Mouse (Mus musculus) urinary bladder, adult 2 months (tissue): Measurements from ENCODE around the gene Hpd. TPM values are rescaled to one million over a fixed set of nuclear protein-coding genes. Genes with fewer than 3 reads are reported as not detected.
"Not testable (repeated sequence)": the region's sequence is repeated elsewhere in the genome, so short reads cannot be mapped to it uniquely, and the experiment has no call there.

ENCODE experiments used
- DNase-seq: peaks from one replicate; pipeline ENCODE4 v3.0.0; 2022; ENCODE audit warnings: low spot score
- polyA plus RNA-seq: library from polyadenylated mRNA; depleted of rRNA; stranded (reverse); fragments of >200 nt; gene quantifications from 2 replicates; pipeline ENCODE4 v1.2.3, GENCODE M21; 2012; rRNA removed

Hpd gene
- polyA plus RNA-seq: 0.27 and 0.45 TPM in 2 replicates

DNA sequence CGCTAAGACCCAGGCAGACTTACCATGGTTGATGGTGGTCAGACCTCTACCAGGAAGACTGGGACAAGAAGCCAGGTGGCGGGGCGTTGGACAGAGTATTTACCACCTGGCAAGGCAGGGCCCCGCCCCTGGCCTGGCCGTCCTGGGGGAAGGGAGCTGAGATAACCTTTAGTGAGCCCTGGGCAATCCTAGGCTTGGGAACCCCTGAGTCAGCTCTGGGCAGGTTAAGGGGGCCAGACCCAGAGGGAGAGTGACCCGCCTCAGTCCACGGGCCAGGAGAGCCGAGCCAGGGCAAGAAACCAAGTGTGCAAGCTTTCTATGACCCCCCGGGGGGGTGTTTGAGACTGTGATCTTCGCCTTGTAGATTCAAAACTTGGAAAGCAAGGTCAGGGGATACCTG, at the start of gene Hpd:
TSS of gene Hpd (minus strand) at position 77 of the 400 bp plus-strand sequence.
- DNase-seq: no peak

DNA sequence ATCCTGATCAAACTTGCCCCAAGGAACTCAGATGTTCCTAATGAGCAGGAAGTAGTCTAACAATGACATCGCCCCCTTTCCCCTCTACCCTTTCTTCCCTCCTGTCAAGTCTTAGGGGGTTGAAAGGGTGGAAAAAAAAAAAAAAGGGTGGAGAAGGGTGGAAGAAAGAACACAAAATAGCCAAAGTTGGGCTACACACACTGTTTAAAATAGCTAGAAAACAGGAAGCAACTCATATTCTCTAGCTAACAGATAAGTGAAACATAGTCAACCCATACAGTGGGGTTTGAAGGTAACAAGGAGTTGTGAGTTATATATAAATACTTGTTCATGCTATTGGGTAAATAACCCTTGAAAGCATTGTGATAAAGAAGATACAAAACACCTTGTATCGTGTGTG, 49.7 kb upstream of the Hpd start:
- no peak for DNase-seq

DNA sequence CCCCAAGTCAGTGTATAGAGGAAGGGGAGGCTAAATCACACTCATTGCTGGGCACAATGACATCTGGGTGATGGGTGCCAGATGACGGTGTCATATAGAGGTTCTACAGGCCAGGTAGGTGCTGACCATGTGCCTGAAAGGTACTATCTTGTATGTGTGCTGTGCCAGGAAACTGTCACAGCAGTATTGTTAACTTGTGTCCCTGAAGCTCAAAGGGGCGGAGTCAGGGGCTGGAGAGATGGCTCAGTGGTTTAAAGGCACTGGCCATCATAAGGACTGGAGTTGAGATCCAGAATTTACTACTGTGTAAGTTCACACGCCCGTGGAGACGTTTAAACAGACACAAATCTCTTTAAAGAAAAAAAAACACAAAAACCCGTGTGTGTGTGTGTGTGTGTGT, 46.8 kb upstream of the Hpd start:
- no peak for DNase-seq

DNA sequence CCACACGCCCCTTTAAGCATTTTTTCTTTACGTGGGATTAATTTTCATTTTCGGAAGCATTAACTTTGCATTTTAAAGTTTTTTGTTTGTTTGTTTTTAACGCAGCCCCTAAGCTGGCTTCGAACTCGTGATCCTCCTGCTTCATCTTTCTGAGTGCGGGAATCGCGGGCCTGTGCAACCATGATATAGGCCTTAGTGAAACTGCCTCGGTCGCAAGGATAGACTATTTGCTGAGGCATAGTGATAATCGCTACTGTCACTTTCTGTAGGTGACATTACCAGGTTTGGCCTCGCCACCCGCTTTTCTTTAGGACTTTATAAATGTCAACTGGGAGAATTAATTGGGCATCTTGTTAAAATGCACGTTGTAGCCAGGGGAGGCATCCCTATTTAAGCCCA, 46.0 kb upstream of the Hpd start:
- DNase-seq: no peak

DNA sequence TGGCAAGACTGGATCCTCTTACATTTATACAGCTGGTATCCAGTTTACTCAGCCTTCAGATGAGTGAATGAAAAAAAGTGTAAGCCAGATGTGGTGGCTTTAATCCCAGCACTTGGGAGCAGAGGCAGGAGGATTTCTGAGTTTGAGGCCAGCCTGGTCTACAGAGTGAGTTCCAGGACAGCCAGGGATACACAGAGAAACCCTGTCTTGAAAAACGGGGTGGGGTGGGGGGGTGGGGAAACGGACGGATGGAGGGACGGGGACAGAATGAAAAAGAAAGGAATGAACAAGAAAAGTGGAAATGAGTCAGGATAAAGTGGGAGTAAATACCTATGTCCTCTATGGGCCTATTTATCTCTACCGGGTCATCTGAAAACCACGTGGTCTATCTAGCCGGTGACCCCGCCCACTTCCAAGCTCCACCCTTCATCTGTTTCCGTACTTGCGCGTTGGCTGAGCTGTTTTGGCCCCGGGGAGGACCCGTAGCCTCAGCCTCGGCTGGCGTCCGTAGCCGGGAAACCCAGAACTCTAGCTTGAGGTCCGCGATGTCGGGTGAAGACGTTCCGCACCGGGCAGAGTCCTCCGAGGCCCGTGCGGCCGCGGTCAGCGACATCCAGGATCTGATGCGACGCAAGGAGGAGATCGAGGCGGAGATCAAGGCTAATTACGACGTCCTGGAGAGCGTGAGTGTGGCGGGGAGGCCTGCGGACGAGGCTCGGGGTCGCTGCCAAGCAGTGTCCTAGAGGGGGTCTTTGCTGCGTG, 45.4 kb upstream of the Hpd start:
- peak; percentile 90 for DNase-seq

DNA sequence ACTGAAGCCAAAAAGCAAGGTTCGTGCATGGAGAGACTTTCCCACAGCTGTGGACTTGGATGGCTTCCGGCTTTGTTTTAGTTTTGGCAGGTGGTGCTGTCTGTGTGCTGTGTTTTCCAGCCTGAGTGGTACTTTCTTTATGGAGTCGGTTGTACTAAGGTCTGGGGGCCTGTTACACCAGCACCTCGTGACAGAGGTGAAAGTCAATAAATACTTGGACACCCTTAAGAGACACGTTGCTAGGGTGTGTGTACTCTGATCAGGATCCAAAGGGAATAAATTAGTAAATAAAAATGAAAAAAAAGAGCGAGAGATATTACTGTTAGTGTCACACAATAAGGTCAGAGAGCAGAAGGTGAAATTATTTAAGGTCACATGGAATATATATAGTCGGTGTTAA, 44.3 kb upstream of the Hpd start:
- no peak for DNase-seq

DNA sequence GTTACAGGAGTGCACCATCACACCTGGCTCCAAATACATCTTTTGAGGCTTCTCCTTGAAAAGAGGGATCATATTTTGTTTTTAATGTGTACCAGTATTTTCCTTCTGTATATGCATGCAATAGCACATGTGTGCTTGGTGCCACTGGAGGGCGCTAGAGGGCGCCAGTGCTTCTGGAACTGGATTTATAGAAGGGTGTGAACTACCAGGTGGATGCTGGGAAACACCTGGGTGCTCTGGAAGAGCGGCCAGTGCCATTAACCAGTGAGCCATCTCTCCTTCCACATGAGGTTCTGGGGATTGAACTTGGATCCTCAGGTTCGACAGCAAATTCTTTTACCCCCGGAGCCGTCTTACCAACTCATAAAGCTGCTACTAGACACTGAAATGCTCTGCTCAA, 41.3 kb upstream of the Hpd start:
- not testable (repeated sequence) for DNase-seq

DNA sequence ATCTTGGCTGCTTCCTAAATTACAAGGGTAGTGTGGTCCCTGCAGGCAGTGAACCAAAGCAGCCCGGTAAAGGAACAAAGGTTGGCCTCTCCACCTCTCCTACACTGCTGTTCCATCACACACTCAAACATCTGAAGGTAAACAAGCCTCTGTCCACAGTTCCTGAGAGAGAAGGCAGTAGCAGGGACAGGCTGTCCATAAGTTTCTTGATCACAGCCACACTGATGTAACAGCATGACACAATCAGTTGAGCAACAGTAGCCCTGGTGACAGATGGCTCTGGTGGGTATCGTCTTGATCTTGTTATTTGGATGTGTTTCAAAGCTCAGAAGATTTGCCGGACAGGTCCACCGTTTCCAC, 40.5 kb upstream of the Hpd start:
- DNase-seq: no peak

DNA sequence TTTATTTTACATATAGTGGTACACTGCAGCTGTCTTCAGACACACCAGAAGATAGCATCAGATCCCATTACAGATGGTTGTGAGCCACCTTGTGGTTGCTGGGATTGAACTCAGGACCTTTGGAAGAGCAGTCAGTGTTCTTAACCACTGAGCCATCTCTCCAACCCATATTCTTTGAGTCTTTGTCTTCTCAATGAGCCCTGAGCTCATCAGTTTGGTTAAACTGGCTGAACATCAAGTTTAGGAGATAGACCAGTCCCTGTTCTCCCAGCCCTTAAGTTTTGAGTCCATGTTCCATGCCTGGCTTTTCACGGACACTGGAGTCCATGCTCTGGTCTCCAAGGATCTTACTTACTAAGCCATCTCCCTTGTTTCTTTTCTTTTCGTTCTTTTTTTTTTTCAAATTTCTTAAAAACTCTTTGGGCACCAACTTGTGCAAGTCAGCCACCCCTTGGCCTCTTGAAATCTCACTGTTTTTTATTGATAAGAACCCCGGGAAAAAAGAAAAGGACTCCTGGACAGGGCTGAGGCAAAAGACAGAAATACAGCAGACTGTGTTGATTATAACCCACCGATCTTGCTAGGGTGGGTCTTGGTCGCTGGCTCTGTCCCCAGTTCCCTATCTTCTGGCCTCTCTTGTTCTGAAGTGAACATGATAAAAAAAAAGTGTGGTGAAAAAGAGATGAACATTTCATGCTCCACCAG, 40.0 kb upstream of the Hpd start:
- not testable (repeated sequence) for DNase-seq

DNA sequence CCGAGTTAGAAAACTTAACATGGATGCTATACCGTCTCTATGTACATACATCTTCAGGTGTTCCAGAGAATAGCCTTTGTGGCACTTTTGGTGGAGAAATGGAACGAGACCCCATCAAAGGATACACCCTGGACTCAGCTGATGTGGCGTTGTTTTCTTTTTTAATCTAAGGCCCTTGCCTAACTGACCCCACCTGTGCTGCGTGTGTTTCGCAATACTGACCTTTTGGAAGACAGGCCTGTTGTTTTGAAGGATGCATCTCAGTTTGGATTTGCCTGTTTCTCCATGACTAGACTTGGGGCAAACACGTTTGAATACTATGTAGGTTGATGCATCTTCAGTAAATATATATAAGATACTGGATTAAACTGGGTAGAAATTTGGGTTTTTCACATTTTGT, 21.1 kb upstream of the Hpd start:
- not testable (repeated sequence) for DNase-seq

DNA sequence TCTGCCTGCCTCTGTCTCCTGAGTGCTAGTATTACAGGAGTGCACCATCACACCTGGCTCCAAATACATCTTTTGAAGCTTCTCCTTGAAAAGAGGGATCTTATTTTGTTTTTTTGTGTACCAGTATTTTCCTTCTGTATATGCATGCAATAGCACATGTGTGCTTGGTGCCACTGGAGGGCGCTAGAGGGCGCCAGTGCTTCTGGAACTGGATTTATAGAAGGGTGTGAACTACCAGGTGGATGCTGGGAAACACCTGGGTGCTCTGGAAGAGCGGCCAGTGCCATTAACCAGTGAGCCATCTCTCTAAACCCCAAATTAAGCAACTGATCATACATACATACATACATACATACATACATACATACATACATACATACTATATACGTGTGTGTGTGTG, 20.2 kb upstream of the Hpd start:
- not testable (repeated sequence) for DNase-seq

DNA sequence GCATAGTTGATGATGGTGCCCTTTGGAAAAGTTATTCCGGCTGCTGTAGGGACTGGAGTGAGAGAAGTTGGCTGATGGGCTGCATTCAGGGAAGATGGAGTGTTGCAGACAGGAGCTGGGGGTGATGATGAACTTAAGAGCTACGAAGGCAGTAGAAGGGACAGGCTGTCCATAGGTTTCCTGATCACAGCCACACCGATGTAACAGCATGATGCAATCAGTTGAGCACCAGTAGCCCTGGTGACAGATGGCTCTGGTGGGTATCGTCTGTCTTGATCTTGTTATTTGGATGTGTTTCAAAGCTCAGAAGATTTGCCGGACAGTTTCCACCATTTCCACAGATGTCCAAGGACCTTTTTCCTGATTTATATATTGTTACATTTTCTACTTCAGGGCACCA, 19.5 kb upstream of the Hpd start:
- no peak for DNase-seq

DNA sequence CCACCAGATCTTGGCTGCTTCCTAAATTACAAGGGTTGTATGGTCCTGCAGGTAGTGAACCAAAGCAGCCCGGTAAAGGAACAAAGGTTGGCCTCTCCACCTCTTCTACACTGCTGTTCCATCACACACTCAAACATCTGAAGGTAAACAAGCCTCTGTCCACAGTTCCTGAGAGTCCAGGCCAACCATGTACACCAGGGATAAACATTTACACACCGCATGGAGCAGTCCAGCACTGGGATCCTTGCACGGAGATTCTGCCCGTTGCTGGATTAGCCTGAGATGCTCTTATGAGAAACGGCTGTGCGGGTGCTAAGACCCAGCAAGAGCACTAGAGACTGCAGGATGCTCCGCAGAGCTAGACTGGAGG, 19.0 kb upstream of the Hpd start:
- DNase-seq: no peak

DNA sequence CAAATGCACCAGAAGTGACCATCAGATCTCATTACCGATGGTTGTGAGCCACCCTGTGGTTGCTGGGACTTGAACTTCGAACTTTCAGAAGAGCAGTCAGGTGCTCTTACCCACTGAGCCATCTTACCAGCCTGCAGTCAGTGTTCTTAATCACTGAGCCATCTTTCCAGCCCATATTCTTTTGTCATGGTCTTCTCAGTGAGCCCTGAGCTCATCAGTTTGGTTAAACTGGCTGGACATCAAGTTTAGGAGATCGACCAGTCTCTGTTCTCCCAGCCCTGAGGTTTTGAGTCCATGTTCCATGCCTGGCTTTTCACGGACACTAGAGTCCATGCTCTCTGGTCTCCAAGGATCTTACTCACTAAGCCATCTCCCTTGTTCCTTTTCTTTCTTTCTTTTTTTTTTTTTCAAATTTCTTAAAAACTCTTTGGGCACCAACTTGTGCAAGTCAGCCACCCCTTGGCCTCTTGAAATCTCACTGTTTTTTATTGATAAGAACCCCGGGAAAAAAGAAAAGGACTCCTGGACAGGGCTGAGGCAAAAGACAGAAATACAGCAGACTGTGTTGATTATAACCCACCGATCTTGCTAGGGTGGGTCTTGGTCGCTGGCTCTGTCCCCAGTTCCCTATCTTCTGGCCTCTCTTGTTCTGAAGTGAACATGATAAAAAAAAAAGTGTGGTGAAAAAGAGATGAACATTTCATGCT, 18.4 kb upstream of the Hpd start:
- not testable (repeated sequence) for DNase-seq

DNA sequence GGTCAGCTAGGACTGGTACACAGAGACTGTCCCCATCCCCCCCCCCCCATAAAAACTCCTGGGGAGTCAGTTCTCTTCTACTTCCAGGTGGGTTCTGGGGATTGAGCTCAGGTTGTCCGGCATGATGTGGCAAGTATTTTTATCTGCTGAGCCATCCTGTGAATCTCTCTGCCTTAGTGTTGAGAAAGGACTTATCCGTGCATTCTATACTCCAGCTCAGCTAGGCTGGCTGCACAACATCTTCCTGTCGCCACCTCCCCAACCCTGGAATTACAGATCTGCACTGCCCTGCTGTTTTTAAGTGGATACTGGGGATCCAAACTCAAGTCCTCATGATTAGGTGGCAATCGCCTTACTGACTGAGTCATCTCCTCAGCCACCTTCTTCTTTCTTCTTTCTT, 16.0 kb upstream of the Hpd start:
- no peak for DNase-seq

DNA sequence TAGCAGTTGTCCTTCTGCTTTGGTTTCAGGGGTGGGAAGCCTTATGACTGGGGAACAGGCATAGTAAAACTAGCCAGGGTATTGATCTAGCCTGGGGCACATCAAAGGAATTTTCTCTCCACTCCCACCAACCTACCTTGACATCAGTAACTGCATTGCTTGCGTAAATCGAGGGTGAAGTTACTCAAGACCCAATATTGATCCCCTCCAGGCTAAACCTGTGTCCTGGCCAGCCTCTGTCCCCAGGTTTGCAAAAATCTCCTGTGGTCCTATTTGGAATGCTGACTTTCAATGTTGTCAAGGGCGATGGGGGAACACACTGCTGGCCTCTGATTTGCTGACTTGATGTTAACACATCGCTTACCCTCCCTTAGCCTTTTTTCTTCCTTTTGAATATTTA, 14.2 kb upstream of the Hpd start:
- DNase-seq: no peak

DNA sequence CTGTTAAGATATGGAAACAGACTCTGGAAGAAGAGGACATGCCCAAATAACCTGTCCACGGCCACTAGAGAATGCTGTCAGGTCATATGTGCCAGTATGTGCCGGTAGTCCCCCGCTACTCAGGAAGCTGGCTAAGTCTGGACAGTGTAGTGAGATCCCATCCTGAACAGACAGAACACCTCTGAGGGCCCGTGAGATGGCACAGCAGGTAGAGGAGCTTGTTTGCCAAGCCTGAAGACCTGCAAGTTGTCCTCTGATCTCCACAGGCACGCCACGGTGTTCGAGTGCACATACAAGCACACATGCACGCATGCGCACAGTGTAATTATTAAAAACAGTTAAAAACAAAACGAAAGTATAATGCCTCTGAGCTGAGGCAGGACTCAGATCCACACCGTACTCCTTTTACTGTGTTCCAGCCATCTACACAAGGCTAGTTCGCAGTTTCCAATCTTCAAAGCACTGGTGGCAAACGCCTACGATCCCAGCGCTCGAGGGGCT, 13.0 kb upstream of the Hpd start:
- no peak for DNase-seq

DNA sequence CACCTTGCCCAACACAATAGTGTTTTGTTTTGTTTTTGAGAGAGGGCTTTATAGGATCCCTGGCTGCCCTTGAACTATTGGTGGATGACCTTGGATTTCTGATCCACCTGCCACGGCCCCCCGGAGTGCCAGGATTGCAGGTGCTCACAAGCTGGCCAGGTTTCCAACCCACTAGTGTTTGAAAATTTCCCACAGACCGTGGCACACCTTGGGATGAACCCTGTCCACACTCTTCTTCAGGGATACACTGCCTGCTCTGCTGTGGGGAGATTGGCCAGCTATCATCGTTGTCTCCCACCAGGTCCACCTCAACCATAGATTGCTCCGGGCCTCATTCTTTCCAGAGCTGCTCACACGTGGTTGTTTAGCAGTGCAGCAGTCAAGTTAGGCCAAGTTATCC, 12.3 kb upstream of the Hpd start:
- no peak for DNase-seq

DNA sequence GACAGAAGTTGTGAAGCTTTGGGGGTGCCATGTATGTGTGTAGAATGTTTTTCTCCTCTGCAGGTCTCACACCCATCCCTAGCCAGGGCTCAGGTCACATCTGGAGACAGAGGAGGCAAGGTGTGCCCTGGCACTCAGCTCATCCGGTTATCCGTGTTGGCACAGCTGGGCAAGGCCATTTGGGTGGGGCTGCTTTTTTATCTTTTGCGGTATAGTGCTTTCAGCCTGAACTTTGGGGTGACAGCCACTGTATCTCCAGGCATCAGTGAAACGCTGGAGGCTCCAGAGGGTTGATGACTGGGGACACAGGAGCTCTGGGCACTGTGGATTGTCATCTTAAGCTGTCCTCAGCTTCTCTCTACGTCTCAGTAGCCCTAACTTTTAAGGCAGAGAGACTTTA, 10.9 kb upstream of the Hpd start:
- no peak for DNase-seq

DNA sequence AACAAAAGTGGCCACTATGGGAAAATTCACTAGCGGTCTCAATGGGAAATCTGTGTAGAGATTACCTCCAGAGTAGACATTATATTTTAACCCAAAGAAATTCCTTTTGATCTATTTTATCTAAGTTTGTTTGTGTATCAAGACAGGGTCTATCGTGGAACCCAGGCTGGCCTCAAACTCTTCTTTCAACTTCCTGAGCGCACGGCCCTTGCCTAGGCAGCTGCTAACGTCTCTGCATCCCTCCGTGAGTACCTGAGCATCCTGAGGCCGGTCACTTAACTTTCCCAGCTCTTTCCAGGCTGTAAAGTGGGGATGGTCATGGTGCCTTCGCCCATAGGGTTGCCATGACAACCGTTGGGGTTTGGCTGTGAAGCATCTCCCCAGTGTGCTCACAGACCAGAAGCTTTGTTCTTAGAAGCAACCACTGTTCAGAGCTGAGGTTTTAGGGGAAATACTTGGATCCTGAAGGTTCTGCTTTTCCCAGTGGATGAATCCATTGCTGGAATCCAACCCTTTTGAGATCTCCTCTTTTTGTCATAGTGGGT, 10.2 kb upstream of the Hpd start:
- no peak for DNase-seq

DNA sequence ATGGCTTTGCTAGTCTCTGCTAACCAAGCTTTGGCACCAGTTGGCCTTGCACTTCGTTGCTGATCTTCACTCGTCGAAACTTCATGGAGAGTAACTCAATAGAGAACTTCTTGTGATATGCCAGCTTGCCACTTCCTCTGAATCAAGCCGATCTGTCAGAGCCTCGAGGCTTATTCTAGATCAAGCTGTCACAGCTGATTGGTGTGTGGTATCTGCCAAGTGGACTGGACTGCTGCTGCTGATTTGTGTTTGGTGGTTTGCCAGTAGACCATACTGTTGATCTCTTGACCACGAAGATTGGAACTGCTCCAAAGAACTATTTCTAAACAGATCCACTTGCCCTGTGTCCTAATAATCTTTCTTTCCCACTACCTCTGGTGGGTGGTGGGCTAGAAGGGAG, 8.9 kb upstream of the Hpd start:
- no peak for DNase-seq

DNA sequence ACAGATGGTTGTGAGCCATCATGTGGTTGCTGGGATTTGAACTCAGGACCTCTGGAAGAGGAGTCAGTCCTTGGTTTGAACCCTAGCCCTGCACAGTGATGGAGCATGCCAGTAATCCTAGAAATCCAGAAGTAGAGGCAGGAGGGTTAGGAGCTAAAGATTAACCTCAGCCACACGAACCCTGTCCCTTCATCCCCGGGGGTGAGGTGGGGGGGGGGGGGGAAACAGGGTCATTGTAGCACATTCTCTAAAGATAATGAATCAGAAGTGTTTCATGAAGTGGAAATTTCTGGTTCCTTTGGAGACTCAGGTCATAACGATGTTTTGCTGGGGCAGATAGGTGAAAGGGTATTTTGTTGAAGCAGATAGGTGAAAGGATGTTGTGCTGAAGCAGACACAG, 8.4 kb upstream of the Hpd start:
- no peak for DNase-seq

DNA sequence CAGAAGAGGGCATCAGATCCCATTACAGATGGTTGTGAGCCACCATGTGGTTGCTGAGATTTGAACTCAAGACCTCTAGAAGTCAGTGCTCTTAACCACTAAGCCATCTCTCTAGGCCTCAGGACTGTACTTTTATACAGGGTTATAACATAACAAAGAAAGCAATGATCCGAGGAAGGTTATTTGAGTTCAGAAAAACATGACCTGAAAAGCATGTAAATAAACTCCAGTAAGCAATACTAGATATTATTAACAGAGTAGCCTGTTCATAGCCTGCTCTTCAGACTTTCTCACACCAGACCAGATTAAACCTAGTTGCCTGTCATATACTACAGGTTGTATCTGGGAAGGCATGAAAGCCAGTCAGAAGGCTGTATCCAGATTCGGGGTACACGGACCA, 4.8 kb upstream of the Hpd start:
- no peak for DNase-seq
